Mouse (Mus musculus) heart, postnatal 14 days (tissue): ENCODE data around the gene B9d2. TPM values are rescaled to one million over a fixed set of nuclear protein-coding genes. Genes with fewer than 3 reads are reported as not detected.

ENCODE experiments used
- DNase-seq, 2 experiments: peaks; one replicate each; pipeline ENCODE4 v3.0.0; 2021 to 2022
- intact Hi-C: fragments of 180-260 bp; cut with DNase I; formaldehyde crosslinking; loops from one replicate; pipeline ENCODE4 v1.15.1; 2025
- total RNA-seq, 2 experiments: library from RNA; stranded (reverse); gene quantifications; 2 replicates each; pipeline ENCODE4 v1.2.3; 2021

B9d2 gene
- total RNA-seq, 2 experiments from 2014 or later, result 11.0 to 11.3 TPM

GRCm38 (mm10) chr7:25672442-25672841 lies 8.1 kb upstream of the B9d2 start:
- DNase-seq, result no peak
- intact Hi-C loops, result no loop called here

- no peak for DNase-seq
These were observed 6.3 kb upstream of the B9d2 start for GRCm38 (mm10) chr7:25674297-25674696.

GRCm38 (mm10) chr7:25674719-25675300 lies 5.8 kb upstream of the B9d2 start, which contains the start of gene Tmem91:
Gene Tmem91, minus strand, starts transcription at chr7:25675166.
- intact Hi-C loops, result no loop called here
- no peak for DNase-seq

More at GRCm38 (mm10) chr7:25674297-25674696, 6.3 kb upstream of the B9d2 start:
- intact Hi-C loops, result no loop called here

GRCm38 (mm10) chr7:25675405-25675804 lies 5.2 kb upstream of the B9d2 start:
- intact Hi-C loops, result no loop called here

GRCm38 (mm10) chr7:25676085-25676781 lies 4.3 kb upstream of the B9d2 start:
- DNase-seq, result peak; percentile 83 to 90
- intact Hi-C loops, result no loop called here

More at GRCm38 (mm10) chr7:25675405-25675804, 5.2 kb upstream of the B9d2 start:
- DNase-seq, result no peak

GRCm38 (mm10) chr7:25677013-25677412 lies 3.6 kb upstream of the B9d2 start:
- intact Hi-C loops, result no loop called here
- no peak for DNase-seq

- peak in 1 of 2 experiments; percentile 19 for DNase-seq
- intact Hi-C loops, result no loop called here
These were observed 609 bp upstream of the B9d2 start for GRCm38 (mm10) chr7:25679971-25680370.

- intact Hi-C loops, result no loop called here
- no peak for DNase-seq
These were observed 1.0 kb downstream of the B9d2 start for GRCm38 (mm10) chr7:25681341-25682231.

GRCm38 (mm10) chr7:25683474-25684180 lies 3.0 kb downstream of the B9d2 start:
- intact Hi-C loops, result no loop called here

GRCm38 (mm10) chr7:25684659-25685058 lies 4.1 kb downstream of the B9d2 start:
- DNase-seq, result no peak
- intact Hi-C loops, result no loop called here

More at GRCm38 (mm10) chr7:25683474-25684180, 3.0 kb downstream of the B9d2 start:
- DNase-seq, result peak in 1 of 2 experiments; percentile 16

GRCm38 (mm10) chr7:25685926-25686470 lies 5.4 kb downstream of the B9d2 start:
- intact Hi-C loops, result no loop called here
- DNase-seq, result peak in 1 of 2 experiments; percentile 12

- intact Hi-C loops, result no loop called here
- DNase-seq, result peak; percentile 89 to 90
These were observed 6.3 kb downstream of the B9d2 start, which contains the start of gene Tgfb1 for GRCm38 (mm10) chr7:25686680-25687531. Gene Tgfb1, plus strand, starts transcription at chr7:25687002.

GRCm38 (mm10) chr7:25687811-25688401 lies 7.3 kb downstream of the B9d2 start:
- peak; percentile 77 for DNase-seq
- intact Hi-C loops, result loop anchor here (1.0 to 2.0 kb wide), 2 partner anchors 20 to 67 kb away; partner anchors contain the start of gene Hnrnpul1

GRCm38 (mm10) chr7:25688810-25689586 lies 8.4 kb downstream of the B9d2 start:
- peak; percentile 80 to 82 for DNase-seq
- intact Hi-C loops, result loop anchor here (1.0 to 2.0 kb wide), 2 partner anchors 19 to 66 kb away; partner anchors contain the start of gene Hnrnpul1

- intact Hi-C loops, result loop anchor here (2.0 kb wide), 1 partner anchor 65 kb away; the partner anchor contains the start of gene Hnrnpul1
These were observed 9.0 kb downstream of the B9d2 start for GRCm38 (mm10) chr7:25689603-25690021.

GRCm38 (mm10) chr7:25690051-25690450 lies 9.5 kb downstream of the B9d2 start:
- no peak for DNase-seq

More at GRCm38 (mm10) chr7:25689603-25690021, 9.0 kb downstream of the B9d2 start:
- no peak for DNase-seq

GRCm38 (mm10) chr7:25694104-25694503 lies 13.5 kb downstream of the B9d2 start:
- intact Hi-C loops, result no loop called here

More at GRCm38 (mm10) chr7:25690051-25690450, 9.5 kb downstream of the B9d2 start:
- intact Hi-C loops, result no loop called here

More at GRCm38 (mm10) chr7:25694104-25694503, 13.5 kb downstream of the B9d2 start:
- no peak for DNase-seq
